Mouse (Mus musculus): ENCODE data around the gene Dbnl. TPM values are rescaled to one million over a fixed set of nuclear protein-coding genes. Genes with fewer than 3 reads are reported as not detected.

Dbnl gene
- 10 to 100 TPM; 59.1 to 73.2 (median 66.7) TPM for total RNA-seq (2022)

- peak; percentile 90 to 94 for DNase-seq (ENCODE audit: low spot score in 2 of 2)
These were observed at the start of gene Dbnl for GRCm38 (mm10) chr11:5788056-5789014. TSS of gene Dbnl (plus strand) at chr11:5788488.

GRCm38 (mm10) chr11:5738888-5739632, 49.2 kb upstream of the Dbnl start:
- DNase-seq (ENCODE audit: low spot score in 2 of 2) = no peak

GRCm38 (mm10) chr11:5739846-5740245, 48.4 kb upstream of the Dbnl start:
- no peak for DNase-seq (ENCODE audit: low spot score in 2 of 2)

GRCm38 (mm10) chr11:5740599-5740964, 47.7 kb upstream of the Dbnl start:
- peak in 1 of 2 experiments; percentile 24 for DNase-seq (ENCODE audit: low spot score in 2 of 2)

- peak; percentile 51 to 75 for DNase-seq (ENCODE audit: low spot score in 2 of 2)
These were observed 47.2 kb upstream of the Dbnl start for GRCm38 (mm10) chr11:5740965-5741627.

- no peak for DNase-seq (ENCODE audit: low spot score in 2 of 2)
These were observed 46.2 kb upstream of the Dbnl start for GRCm38 (mm10) chr11:5742106-5742505.

GRCm38 (mm10) chr11:5744951-5745350, 43.3 kb upstream of the Dbnl start:
- DNase-seq (ENCODE audit: low spot score in 2 of 2) = no peak

GRCm38 (mm10) chr11:5753755-5754154, 34.5 kb upstream of the Dbnl start:
- no peak for DNase-seq (ENCODE audit: low spot score in 2 of 2)

GRCm38 (mm10) chr11:5761820-5762632, 26.3 kb upstream of the Dbnl start, which contains the start of gene Urgcp:
TSS of gene Urgcp (minus strand) at chr11:5762376.
- DNase-seq (ENCODE audit: low spot score in 2 of 2) = peak; percentile 83 to 90

- no peak for DNase-seq (ENCODE audit: low spot score in 2 of 2)
These were observed 25.7 kb upstream of the Dbnl start for GRCm38 (mm10) chr11:5762633-5762982.

GRCm38 (mm10) chr11:5766019-5766418, 22.3 kb upstream of the Dbnl start:
- DNase-seq (ENCODE audit: low spot score in 2 of 2) = no peak

- DNase-seq (ENCODE audit: low spot score in 2 of 2) = no peak
These were observed 9.8 kb upstream of the Dbnl start for GRCm38 (mm10) chr11:5778481-5778880.

GRCm38 (mm10) chr11:5780035-5780499, 8.2 kb upstream of the Dbnl start:
- no peak for DNase-seq (ENCODE audit: low spot score in 2 of 2)

- no peak for DNase-seq (ENCODE audit: low spot score in 2 of 2)
These were observed 5.9 kb upstream of the Dbnl start for GRCm38 (mm10) chr11:5782199-5782944.

GRCm38 (mm10) chr11:5785732-5786131, 2.6 kb upstream of the Dbnl start:
- no peak for DNase-seq (ENCODE audit: low spot score in 2 of 2)

- DNase-seq (ENCODE audit: low spot score in 2 of 2) = no peak
These were observed 625 bp upstream of the Dbnl start for GRCm38 (mm10) chr11:5787671-5788055.

GRCm38 (mm10) chr11:5789071-5789753, 924 bp downstream of the Dbnl start:
- DNase-seq (ENCODE audit: low spot score in 2 of 2) = no peak

- no peak for DNase-seq (ENCODE audit: low spot score in 2 of 2)
These were observed 1.6 kb downstream of the Dbnl start for GRCm38 (mm10) chr11:5789754-5790333.

GRCm38 (mm10) chr11:5790431-5790830, 2.1 kb downstream of the Dbnl start:
- no peak for DNase-seq (ENCODE audit: low spot score in 2 of 2)
